8 mouse cellular contexts compared by ENCODE assay signal in genomic region chr7:45896517-45897257, GRCm38 (mm10). TPM values are rescaled to one million over a fixed set of nuclear protein-coding genes. Genes with fewer than 3 reads are reported as not detected.
DNase-seq lines count a peak whose midpoint lies in the region; ATAC-seq lines count a peak whose summit lies in the region.

Gene Syngr4, minus strand, starts transcription at chr7:45896714.
Gene Tmem143, plus strand, starts transcription at chr7:45896941.

- no peaks in the 10 kb centered on the region for H3K36me3 ChIP-seq in hindbrain, embryonic 15.5 days

- H3K4me1 ChIP-seq in hindbrain, embryonic 15.5 days (replicated peaks): peaks cover 15% of the 10 kb centered on the region

- peak within 1 kb of the TSS; percentile 90 for H3K4me2 ChIP-seq in hindbrain, embryonic 15.5 days

- H3K27me3 ChIP-seq in hindbrain, embryonic 15.5 days: no peaks in the 10 kb centered on the region

- DNase-seq in T-cell, adult 2 months (ENCODE audit: low spot score): peak; percentile 96
- DNase-seq in cerebellum, postnatal 36 days: peak; percentile 97 to 98
- DNase-seq in frontal cortex, postnatal 36 days (ENCODE audit: low spot score in 2 of 2): peak; percentile 93 to 96
- peak; percentile 95 for DNase-seq in left cerebral cortex, adult 11 months (ENCODE audit: low spot score)
- peak; percentile 98 to 99 for DNase-seq in lung, postnatal 4 days
- peak; percentile 99 for DNase-seq in retina, postnatal 7 days (ENCODE audit: low read depth, low spot score)
- peak; percentile 79 for DNase-seq in urinary bladder, adult 2 months (ENCODE audit: low spot score)

- H3K9ac ChIP-seq in hindbrain, embryonic 15.5 days: peak within 1 kb of the TSS; percentile 62

- H3K9me3 ChIP-seq in hindbrain, embryonic 15.5 days: no peaks in the 10 kb centered on the region

- ATAC-seq in hindbrain, embryonic 15.5 days (ENCODE audit: low FRiP score, low read depth): peak; percentile 93

- peak within 1 kb of the TSS; percentile 82 for H3K27ac ChIP-seq in hindbrain, embryonic 15.5 days (replicated peaks)

- H3K4me3 ChIP-seq in hindbrain, embryonic 15.5 days: peak within 1 kb of the TSS; percentile 53

- WGBS in hindbrain, embryonic 15.5 days: 1% methylated on average over 40 of the region's 40 CpGs

RNA-seq across cellular contexts. Expression of gene Syngr4, which starts in this region (rescaled TPM):
- polyA plus RNA-seq in hindbrain, embryonic 15.5 days (2015; fragmentation: Nextera tagmentation; extraction: Ambion mirVana): 0.34 TPM in 1 of 2 replicates, not detected in the other
- 0.10 TPM in 1 of 2 replicates, not detected in the other for polyA plus RNA-seq in urinary bladder, adult 2 months (2012; rRNA removed)

RNA-seq across cellular contexts. Expression of gene Tmem143, which starts in this region (rescaled TPM):
- polyA plus RNA-seq in hindbrain, embryonic 15.5 days (2015; fragmentation: Nextera tagmentation; extraction: Ambion mirVana): 6.7 and 8.5 TPM in 2 replicates
- polyA plus RNA-seq in urinary bladder, adult 2 months (2012; rRNA removed): 23.7 and 24.3 TPM in 2 replicates

Comparison
In these comparisons a context has a peak if more than half of its experiments do, and no peak if none do; other contexts are left out.
1. Peak in every context shown above with its lines: DNase-seq, ATAC-seq, H3K4me3 ChIP-seq and H3K27ac ChIP-seq.